Mouse (Mus musculus) lung, embryonic 14.5 days (tissue): ENCODE measurements around the gene Slc24a3. TPM values are rescaled to one million over a fixed set of nuclear protein-coding genes. Genes with fewer than 3 reads are reported as not detected.

Experiments used
- ATAC-seq: fragments of 200-750 bp; cut with Nextera tagmentation; 2 replicates; pipeline ENCODE4 v1.8.0; 2017; ENCODE audit warnings: mild to moderate bottlenecking, moderate TSS enrichment, moderate library complexity; ENCODE audit not compliant: insufficient read depth
- DNase-seq: peaks from one replicate; pipeline ENCODE4 v3.0.0-alpha.2; 2015
- H3K27ac ChIP-seq: fragments of 300-500 bp; sonication (generic); 2 replicates; pipeline ENCODE4 v1.5.1; 2014; ENCODE audit warnings: low read depth, mild to moderate bottlenecking, moderate library complexity
- H3K27me3 ChIP-seq: fragments of 300-500 bp; sonication (generic); 2 replicates; pipeline ENCODE4 v1.6.1; 2014; ENCODE audit warnings: low read length, control low read depth; ENCODE audit not compliant: insufficient read depth
- H3K36me3 ChIP-seq: fragments of 300-500 bp; sonication (generic); 2 replicates; pipeline ENCODE4 v1.6.1; 2014; ENCODE audit warnings: control low read depth; ENCODE audit not compliant: insufficient read depth
- H3K4me1 ChIP-seq: fragments of 300-500 bp; sonication (generic); 2 replicates; pipeline ENCODE4 v1.6.1; 2014; ENCODE audit warnings: antibody characterized with exemption, control low read depth; ENCODE audit not compliant: insufficient read depth
- H3K4me2 ChIP-seq: fragments of 300-500 bp; sonication (generic); 2 replicates; pipeline ENCODE4 v1.6.1; 2014; ENCODE audit warnings: mild to moderate bottlenecking
- H3K4me3 ChIP-seq: fragments of 300-500 bp; sonication (generic); 2 replicates; pipeline ENCODE4 v1.5.1; 2014; ENCODE audit warnings: low read depth, low read length
- H3K9ac ChIP-seq: fragments of 300-500 bp; sonication (generic); 2 replicates; pipeline ENCODE4 v1.6.1; 2014
- H3K9me3 ChIP-seq: fragments of 300-500 bp; sonication (generic); 2 replicates; pipeline ENCODE4 v1.6.1; 2016; ENCODE audit warnings: low read depth, low read length, control low read depth
- CTCF ChIP-seq: IDR thresholded peaks from 2 replicates; pipeline ENCODE4 v1.5.1; 2016; ENCODE audit warnings: antibody characterized with exemption, low read depth
- WGBS: fragments of 180-500 bp; shearing (Covaris S2); extraction: QIAGEN DNeasy Blood & Tissue Kit; methylation state at CpG from one replicate; pipeline ENCODE4 v1.1.7; 2014; 5-methylcytosine and 5-hydroxymethylcytosine counted together
- polyA plus RNA-seq: library from polyadenylated mRNA; unstranded; fragments of >200 nt; fragmentation: Nextera tagmentation; extraction: Ambion mirVana; gene quantifications from 2 replicates; pipeline ENCODE4 v1.2.1, GENCODE M21; 2014

Gene Slc24a3
- polyA plus RNA-seq, 1 experiment from 2014 or later = 4.3 TPM

DNA sequence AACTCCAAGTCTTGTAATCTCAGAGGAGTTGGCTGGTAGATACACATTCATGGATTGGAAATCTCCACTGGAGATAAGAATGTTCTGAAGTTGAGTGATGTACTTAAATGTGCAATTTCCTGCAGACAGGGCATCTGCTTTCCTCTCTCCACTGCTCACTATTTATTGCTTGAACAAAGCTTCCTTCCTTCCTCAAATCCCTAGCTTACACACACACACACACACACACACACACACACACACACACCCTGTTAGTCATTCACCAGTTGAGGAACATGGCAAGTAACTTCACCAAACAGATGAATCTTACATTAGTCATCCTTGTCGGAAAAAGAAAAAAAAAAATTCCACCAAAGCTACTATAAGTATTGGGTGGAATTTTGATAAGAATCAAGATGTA, 8.6 kb upstream of the Slc24a3 start:
- H3K4me2 ChIP-seq = no peak overlapping the region
- no peak for ATAC-seq
- no peak overlapping the region for H3K9ac ChIP-seq
- DNase-seq = no peak
- TF ChIP-seq CTCF = no peak
- H3K4me1 ChIP-seq = no peaks in the 10 kb centered on the region
- no peak overlapping the region for H3K27ac ChIP-seq
- H3K36me3 ChIP-seq = no peaks in the 10 kb centered on the region
- no peaks in the 10 kb centered on the region for H3K27me3 ChIP-seq
- WGBS = 67% methylated on average over 1 of the region's 1 CpGs
- H3K4me3 ChIP-seq = no peak overlapping the region
- no peaks in the 10 kb centered on the region for H3K9me3 ChIP-seq

DNA sequence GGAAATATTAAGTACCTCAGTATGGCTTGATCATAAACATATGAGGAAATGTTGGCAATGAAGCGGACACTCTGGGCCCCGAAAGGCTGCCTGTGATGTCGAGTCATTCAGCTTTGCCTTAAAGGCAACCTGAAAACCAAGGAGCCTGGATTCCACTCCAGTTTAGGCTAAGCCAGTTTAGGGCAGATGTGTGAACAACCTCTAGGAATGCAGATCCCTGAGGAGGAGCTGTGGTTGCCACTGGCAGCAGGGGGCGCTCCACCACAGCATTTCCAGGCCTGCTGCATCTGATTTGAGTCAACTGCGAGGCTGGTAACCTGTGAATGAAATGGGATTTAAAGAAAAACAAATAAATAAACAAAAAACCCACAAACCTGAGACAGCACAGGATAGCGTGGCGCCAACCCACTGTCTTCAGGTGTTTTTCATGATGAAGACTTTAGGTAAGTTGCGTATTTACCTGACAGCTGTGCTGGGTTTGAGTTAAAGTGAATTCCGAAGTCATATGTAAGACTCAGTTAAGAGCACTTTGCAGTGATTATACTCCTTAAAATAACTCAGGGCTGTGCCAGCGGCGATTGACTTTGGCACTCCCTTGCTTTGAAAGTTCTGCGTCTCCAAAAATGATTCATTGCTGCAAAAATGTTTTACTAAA, 6.4 kb upstream of the Slc24a3 start:
- Histone ChIP-seq H3K27ac (no peak overlapping the region), H3K9me3 (no peaks in the 10 kb centered on the region), H3K9ac (no peak overlapping the region), H3K4me2 (no peak overlapping the region), H3K27me3 (no peaks in the 10 kb centered on the region), H3K4me3 (no peak overlapping the region), H3K36me3 (no peaks in the 10 kb centered on the region), H3K4me1 (no peaks in the 10 kb centered on the region)
- 23% methylated on average over 12 of the region's 12 CpGs for WGBS
- TF ChIP-seq CTCF = peak; percentile 90
- ATAC-seq = peak; percentile 86
- DNase-seq = peak; percentile 90

DNA sequence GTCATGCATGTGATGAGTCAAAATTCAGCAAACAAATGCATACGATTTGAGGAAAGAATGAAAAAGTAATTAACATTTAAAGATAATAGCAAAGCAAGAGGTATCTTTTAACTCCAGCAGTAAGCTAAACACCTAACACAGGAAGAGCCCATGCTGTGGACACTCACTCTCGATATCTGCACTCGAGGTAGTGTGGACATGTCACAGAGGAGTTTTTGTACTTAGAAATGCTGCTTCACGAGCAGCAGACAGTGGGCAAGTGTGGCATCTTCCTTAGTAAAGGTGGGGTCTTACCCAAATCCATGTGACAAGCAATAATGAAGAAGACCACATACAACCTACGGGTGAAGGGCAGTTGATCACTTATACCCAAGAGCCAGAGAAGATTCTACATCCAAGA, 3.5 kb upstream of the Slc24a3 start:
- no peak overlapping the region for H3K4me2 ChIP-seq
- no peaks in the 10 kb centered on the region for H3K27me3 ChIP-seq
- no peak overlapping the region for H3K9ac ChIP-seq
- H3K36me3 ChIP-seq = no peaks in the 10 kb centered on the region
- ATAC-seq = no peak
- no peak overlapping the region for H3K4me3 ChIP-seq
- H3K4me1 ChIP-seq = no peaks in the 10 kb centered on the region
- no peak for DNase-seq
- no peak overlapping the region for H3K27ac ChIP-seq
- no peak for TF ChIP-seq CTCF
- no peaks in the 10 kb centered on the region for H3K9me3 ChIP-seq
- 71% methylated on average over 5 of the region's 5 CpGs for WGBS

DNA sequence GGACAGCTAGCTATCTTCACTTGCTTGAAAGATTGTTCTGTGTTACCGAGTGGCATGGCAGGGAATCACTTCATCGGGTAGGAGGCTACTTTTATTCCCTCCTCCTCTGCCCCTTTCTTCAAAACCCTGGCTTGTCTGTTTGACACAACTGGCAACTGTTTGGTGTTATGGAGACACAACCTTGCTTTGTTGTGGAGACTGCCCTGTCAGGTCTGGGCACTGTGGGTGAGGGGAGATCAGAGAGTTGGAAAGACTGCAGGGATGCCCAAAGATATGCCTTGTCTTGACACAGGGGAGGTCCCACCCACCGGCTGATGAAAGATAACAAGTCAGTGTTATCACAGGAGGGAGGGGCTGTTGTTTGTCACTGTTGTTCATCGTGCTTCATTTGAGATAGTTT, 3.0 kb upstream of the Slc24a3 start:
- no peak for TF ChIP-seq CTCF
- H3K27ac ChIP-seq = no peak overlapping the region
- no peaks in the 10 kb centered on the region for H3K4me1 ChIP-seq
- H3K27me3 ChIP-seq = no peaks in the 10 kb centered on the region
- no peak overlapping the region for H3K4me2 ChIP-seq
- H3K9me3 ChIP-seq = no peaks in the 10 kb centered on the region
- WGBS = 23% methylated on average over 4 of the region's 4 CpGs
- ATAC-seq (no peak), DNase-seq (no peak)
- no peaks in the 10 kb centered on the region for H3K36me3 ChIP-seq
- H3K4me3 ChIP-seq = no peak overlapping the region
- no peak overlapping the region for H3K9ac ChIP-seq

DNA sequence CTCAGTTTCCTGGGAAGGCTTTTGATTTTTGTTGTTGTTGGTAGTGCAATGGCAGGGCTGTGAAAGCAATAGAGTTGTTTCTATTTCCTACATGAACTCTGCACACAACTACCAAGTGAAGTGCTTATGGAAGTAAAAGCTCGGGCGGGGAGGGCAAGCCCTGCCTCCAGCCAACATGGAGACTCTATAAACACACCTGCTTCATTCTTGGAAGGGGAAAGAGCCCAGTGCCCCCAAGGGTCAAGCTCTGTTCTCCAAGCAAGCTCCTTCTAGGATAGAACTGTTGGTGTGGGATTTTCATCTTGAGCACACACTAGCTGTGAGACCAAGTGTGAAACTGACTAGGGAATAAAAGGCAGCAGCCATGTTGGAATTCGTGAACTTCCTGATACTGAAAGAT, 2.5 kb upstream of the Slc24a3 start:
- Histone ChIP-seq H3K9me3 (no peaks in the 10 kb centered on the region), H3K4me3 (no peak overlapping the region), H3K4me1 (no peaks in the 10 kb centered on the region), H3K4me2 (no peak overlapping the region), H3K27me3 (no peaks in the 10 kb centered on the region), H3K9ac (no peak overlapping the region), H3K36me3 (no peaks in the 10 kb centered on the region), H3K27ac (no peak overlapping the region)
- 64% methylated on average over 3 of the region's 3 CpGs for WGBS
- ATAC-seq (no peak), DNase-seq (no peak)
- TF ChIP-seq CTCF = no peak

DNA sequence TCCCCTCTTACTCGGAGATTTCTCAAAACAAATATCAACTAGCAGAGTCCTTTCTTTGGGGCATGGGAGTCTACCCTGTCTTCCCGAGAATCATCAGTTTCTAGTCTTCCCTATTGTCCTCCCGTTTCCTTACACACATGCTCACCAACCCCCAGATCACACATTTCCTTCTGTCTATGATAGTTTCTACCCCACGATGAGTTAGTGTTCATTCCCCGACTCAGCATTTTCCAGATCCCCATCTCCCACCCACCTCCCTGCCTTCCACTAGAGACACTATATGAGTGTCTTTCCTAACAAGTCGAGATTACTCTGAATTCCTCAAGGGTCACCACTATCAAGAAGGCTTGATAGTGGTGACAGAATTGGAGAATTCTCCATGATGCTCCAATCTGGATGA, 1.7 kb upstream of the Slc24a3 start:
- no peak overlapping the region for H3K27ac ChIP-seq
- H3K4me3 ChIP-seq = no peak overlapping the region
- no peak overlapping the region for H3K9ac ChIP-seq
- 73% methylated on average over 6 of the region's 6 CpGs for WGBS
- TF ChIP-seq CTCF = no peak
- no peaks in the 10 kb centered on the region for H3K9me3 ChIP-seq
- H3K27me3 ChIP-seq = no peaks in the 10 kb centered on the region
- no peak for ATAC-seq
- no peaks in the 10 kb centered on the region for H3K36me3 ChIP-seq
- H3K4me2 ChIP-seq = no peak overlapping the region
- no peak for DNase-seq
- no peaks in the 10 kb centered on the region for H3K4me1 ChIP-seq

DNA sequence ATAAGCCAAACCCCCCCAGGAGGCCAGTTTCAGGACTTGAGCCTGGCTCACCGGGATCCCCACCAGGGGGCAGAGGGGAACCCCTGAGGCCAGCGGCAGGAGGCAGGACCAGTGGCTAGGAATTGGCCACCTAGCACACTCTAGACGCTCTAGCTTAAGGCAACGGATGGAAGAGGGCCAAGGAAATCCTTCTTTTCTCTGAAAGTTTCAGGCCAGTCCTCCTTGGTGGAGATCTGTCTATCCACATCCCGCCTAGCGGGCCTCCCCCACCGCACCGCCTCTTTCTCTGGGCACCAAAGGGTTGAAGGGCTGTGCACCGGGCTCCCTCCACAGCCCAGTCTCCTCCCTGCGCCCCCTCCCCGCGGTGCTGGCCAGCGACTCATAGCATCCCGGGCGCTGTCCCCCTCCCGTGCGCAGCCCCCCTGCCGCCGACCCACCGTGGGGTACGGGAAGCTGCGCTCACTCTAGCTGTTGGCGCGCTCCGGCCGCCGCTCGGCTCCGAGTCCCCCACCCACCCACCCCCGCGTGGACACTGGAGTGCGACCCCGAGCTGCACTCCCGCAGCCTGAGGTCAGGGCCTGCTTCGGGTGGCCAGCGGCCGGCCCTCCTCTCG, 397 bp upstream of the Slc24a3 start:
- Histone ChIP-seq H3K36me3 (no peaks in the 10 kb centered on the region), H3K27ac (peak overlapping the region; percentile 74; the same call in 1 of the 2 replicates), H3K9ac (peak overlapping the region; percentile 67), H3K9me3 (no peaks in the 10 kb centered on the region), H3K4me1 (no peaks in the 10 kb centered on the region), H3K4me3 (peak overlapping the region; percentile 63), H3K4me2 (peak overlapping the region; percentile 88), H3K27me3 (no peaks in the 10 kb centered on the region)
- peak; percentile 84 for DNase-seq
- peak; percentile 74 for ATAC-seq
- peak; percentile 81 for TF ChIP-seq CTCF
- WGBS = under 1% methylated on average over 22 of the region's 38 CpGs
